Mouse (Mus musculus): ENCODE results near the gene Gm36028. TPM values are rescaled to one million over a fixed set of nuclear protein-coding genes. Genes with fewer than 3 reads are reported as not detected.
A peak's percentile ranks its signal among the peaks of the same experiment; 100 is the strongest.

Gene Gm36028
- total RNA-seq, 2 experiments from 2014 or later: not detected

- TF ChIP-seq CTCF (IDR thresholded peaks at IDR 0.05): no peak
- intact Hi-C loops (cut with DNase I): no loop called here
- H3K4me3 ChIP-seq: no peak overlapping the region
- H3K27ac ChIP-seq: no peak overlapping the region
- DNase-seq (ENCODE audit: extremely low spot score in 1 of 2, low spot score in 2 of 2): no peak
Measured at GRCm38 (mm10) chr16:37855583-37855982, 5.4 kb downstream of the Gm36028 start.

GRCm38 (mm10) chr16:37854593-37854992 lies 6.4 kb downstream of the Gm36028 start:
- no peak for DNase-seq (ENCODE audit: extremely low spot score in 1 of 2, low spot score in 2 of 2)
- intact Hi-C loops (cut with DNase I): no loop called here
- H3K27ac ChIP-seq: no peak overlapping the region
- no peak for TF ChIP-seq CTCF (IDR thresholded peaks at IDR 0.05)
- H3K4me3 ChIP-seq: no peak overlapping the region

DNA sequence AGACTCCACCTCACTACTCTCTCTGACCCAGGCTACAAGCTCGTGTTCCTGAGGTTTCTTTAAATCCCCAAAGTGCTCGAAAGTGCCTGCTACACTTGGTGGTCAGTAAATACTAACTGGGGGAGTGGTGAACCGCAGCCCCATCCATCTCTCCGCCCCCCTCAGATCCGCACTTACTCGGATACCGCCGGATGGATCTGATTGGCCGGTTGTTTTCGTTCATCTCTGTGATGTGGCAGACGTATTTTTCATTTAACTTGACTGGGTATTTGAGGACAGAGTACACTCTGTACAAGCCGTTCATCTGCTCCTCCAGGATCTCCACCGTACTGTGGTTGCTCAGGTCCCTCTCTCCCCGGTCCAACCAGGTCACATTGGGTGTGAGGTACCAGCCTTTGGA lies 6.9 kb downstream of the Gm36028 start:
- no peak overlapping the region for H3K4me3 ChIP-seq
- H3K27ac ChIP-seq: no peak overlapping the region
- no peak for TF ChIP-seq CTCF (IDR thresholded peaks at IDR 0.05)
- no peak for DNase-seq (ENCODE audit: extremely low spot score in 1 of 2, low spot score in 2 of 2)
- intact Hi-C loops (cut with DNase I): no loop called here

DNA sequence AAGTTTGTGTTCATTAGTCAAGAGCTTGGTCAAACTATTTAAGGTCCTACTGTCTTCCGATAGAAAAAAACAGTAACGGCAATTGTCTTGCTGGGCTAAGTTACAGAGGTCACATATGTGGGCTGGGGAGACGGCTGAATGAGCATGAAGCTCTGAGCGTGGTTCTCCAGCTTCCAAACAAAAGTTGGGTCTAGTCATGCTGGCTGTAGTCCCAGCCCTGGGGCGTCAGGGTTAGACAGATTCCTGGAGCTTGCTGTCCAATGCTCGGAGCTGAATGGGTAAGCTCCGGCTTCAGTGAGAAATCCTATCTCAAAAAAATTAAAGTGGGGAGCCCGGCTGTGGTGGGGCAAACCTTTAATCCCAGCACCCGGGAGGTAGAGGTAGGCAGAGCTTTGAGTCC lies 7.7 kb downstream of the Gm36028 start:
- no peak overlapping the region for H3K27ac ChIP-seq
- intact Hi-C loops (cut with DNase I): no loop called here
- no peak for TF ChIP-seq CTCF (IDR thresholded peaks at IDR 0.05)
- H3K4me3 ChIP-seq: no peak overlapping the region
- DNase-seq (ENCODE audit: extremely low spot score in 1 of 2, low spot score in 2 of 2): no peak

GRCm38 (mm10) chr16:37851366-37851765 lies 9.6 kb downstream of the Gm36028 start:
- Histone ChIP-seq H3K4me3 (no peak overlapping the region), H3K27ac (no peak overlapping the region)
- no peak for DNase-seq (ENCODE audit: extremely low spot score in 1 of 2, low spot score in 2 of 2)
- intact Hi-C loops (cut with DNase I): no loop called here
- no peak for TF ChIP-seq CTCF (IDR thresholded peaks at IDR 0.05)

DNA sequence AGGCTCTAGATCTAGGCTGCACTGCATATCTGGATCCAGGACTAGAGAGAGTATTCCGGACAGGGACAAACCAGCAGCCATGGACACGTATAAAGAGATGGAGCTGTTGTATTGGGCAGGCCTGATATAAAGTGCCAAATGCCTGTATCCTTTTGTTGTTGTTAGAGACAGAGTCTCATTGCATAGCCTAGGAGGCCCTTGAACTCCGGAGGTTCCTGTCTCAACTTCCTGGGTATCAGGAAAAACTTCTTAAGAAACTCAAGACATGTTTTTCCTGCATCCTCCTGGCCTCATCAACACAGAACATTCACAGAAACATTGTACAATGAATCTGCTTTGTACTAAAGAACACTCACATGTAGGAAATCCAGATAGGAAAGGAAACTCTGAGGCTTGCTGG lies 13.9 kb downstream of the Gm36028 start:
- Histone ChIP-seq H3K4me3 (no peak overlapping the region), H3K27ac (no peak overlapping the region)
- TF ChIP-seq CTCF (IDR thresholded peaks at IDR 0.05): no peak
- DNase-seq (ENCODE audit: extremely low spot score in 1 of 2, low spot score in 2 of 2): no peak
- intact Hi-C loops (cut with DNase I): no loop called here

DNA sequence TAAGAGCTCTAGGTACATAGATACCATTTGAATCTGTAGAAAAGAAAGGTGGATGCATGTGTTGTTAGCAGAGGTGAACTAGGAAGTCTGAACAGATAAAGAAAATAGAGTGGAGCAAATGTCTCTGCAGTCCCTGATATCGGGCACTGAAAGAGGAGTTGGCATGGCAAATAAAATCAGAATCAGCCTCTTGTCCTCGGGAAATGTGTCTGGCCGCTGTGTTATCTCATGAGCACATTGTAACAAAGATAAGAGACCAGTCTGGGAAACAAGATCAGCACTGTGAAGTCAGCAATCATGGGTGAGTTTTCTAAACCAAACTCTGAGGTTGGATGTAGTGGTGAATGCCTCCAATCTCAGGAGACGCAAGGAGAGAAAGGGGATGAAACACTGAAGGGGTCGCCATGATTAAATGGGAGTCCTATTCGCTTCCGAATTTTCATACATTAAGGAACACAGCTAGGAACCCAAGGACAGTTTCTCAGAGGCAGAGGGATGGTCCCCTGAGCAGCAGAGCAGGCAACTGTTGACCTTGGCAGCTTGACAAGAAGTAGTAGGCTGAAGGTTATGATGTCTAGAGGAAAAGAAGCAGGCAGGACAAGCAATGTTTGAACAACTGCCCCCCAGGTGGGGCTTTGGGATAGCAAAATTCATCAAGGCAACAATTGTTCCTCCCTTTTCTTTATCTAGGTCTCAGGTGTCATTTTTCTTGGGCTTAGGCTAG lies 15.6 kb downstream of the Gm36028 start:
- no peak for TF ChIP-seq CTCF (IDR thresholded peaks at IDR 0.05)
- Histone ChIP-seq H3K27ac (no peak overlapping the region), H3K4me3 (no peak overlapping the region)
- intact Hi-C loops (cut with DNase I): no loop called here
- no peak for DNase-seq (ENCODE audit: extremely low spot score in 1 of 2, low spot score in 2 of 2)

DNA sequence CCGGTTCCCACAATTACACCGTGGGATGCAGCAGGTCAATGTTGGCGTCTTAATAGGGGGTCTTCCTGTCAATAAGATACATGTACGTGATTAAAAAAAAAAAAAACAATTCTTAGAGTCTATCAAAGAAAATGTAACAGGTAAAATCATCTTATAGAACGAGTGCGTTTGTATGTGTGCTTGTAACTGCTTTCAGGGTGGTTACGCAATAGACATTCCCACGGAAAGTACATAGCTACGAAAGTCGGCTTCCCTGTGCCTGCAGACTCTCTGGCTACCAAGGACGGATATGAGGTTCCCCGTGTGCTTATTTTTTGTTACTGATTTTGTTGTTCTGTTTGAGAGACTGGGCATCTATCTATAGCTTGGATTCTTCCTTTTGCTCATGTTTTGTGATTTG lies 17.2 kb downstream of the Gm36028 start:
- intact Hi-C loops (cut with DNase I): no loop called here
- TF ChIP-seq CTCF (IDR thresholded peaks at IDR 0.05): no peak
- Histone ChIP-seq H3K4me3 (no peak overlapping the region), H3K27ac (no peak overlapping the region)
- no peak for DNase-seq (ENCODE audit: extremely low spot score in 1 of 2, low spot score in 2 of 2)

GRCm38 (mm10) chr16:37842439-37842838 lies 18.5 kb downstream of the Gm36028 start:
- DNase-seq (ENCODE audit: extremely low spot score in 1 of 2, low spot score in 2 of 2): no peak
- TF ChIP-seq CTCF (IDR thresholded peaks at IDR 0.05): no peak
- intact Hi-C loops (cut with DNase I): no loop called here
- Histone ChIP-seq H3K27ac (no peak overlapping the region), H3K4me3 (no peak overlapping the region)

- no peak for DNase-seq (ENCODE audit: extremely low spot score in 1 of 2, low spot score in 2 of 2)
- TF ChIP-seq CTCF (IDR thresholded peaks at IDR 0.05): no peak
- intact Hi-C loops (cut with DNase I): no loop called here
- no peak overlapping the region for H3K27ac ChIP-seq
- no peak overlapping the region for H3K4me3 ChIP-seq
Measured at GRCm38 (mm10) chr16:37837571-37837970, 23.4 kb downstream of the Gm36028 start.

DNA sequence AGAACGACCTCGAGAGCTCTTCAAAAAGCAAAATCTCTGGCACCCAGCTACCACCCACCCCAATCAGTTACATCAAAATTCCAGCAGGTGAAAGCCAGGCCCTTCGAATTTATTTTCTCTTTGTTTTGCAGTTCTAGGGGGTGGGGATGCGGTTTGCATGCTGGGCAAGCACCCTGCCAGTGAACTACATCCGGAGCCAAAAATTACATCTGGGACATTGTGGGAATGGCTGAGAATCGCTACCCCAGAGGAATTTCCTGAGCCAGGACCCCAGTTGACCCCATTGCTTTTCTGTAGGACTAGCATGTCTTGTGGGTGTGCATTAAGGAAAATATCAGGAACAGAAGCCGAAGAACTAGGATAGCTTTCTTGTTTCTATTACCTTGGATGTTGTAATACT lies 29.9 kb downstream of the Gm36028 start:
- DNase-seq (ENCODE audit: extremely low spot score in 1 of 2, low spot score in 2 of 2): no peak
- no peak; the same call in 1 of the 2 replicates for TF ChIP-seq CTCF (IDR thresholded peaks at IDR 0.05)
- Histone ChIP-seq H3K4me3 (no peak overlapping the region), H3K27ac (no peak overlapping the region)
- intact Hi-C loops (cut with DNase I): no loop called here

- Histone ChIP-seq H3K4me3 (no peak overlapping the region), H3K27ac (no peak overlapping the region)
- intact Hi-C loops (cut with DNase I): no loop called here
- no peak for DNase-seq (ENCODE audit: extremely low spot score in 1 of 2, low spot score in 2 of 2)
- TF ChIP-seq CTCF (IDR thresholded peaks at IDR 0.05): no peak
Measured at GRCm38 (mm10) chr16:37826286-37826685, 34.7 kb downstream of the Gm36028 start.

DNA sequence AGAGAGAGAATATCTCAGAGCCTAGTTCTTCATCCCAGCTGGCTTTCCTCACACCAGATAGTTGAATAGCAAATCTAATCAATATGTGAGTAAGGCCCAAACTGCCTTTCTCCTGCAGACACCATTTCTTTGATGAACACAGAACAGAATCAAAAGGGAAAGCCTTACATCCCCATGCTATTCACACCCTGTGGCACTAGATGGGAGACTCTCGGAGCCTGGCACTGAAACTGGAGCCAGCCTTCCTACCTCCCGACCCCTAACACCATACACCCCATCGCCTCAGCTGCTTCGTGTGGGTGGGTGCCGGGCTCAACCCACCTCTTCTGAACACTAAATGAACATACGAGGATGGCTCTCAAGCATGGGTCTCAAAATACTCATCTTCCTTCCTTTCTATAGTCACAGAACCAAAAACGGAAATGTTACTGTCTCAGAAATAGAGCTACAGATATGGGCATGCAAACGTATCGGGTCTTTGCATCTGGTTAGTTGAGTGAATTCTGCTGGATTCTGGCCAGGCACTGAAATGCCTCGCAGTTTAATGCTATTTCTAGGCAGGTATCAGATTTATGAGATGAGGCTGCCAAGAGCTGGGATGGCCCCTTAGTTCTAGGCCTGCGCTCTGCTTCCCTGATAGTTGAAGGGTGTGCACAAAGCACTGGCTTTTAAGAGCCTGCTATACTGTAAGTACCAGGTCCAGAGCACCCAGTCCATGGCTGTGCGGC lies 36.0 kb downstream of the Gm36028 start:
- no peak for DNase-seq (ENCODE audit: extremely low spot score in 1 of 2, low spot score in 2 of 2)
- Histone ChIP-seq H3K4me3 (no peak overlapping the region), H3K27ac (peak overlapping the region; percentile 55)
- intact Hi-C loops (cut with DNase I): no loop called here
- no peak; the same call in 1 of the 2 replicates for TF ChIP-seq CTCF (IDR thresholded peaks at IDR 0.05)
